Mouse (Mus musculus) kidney, postnatal 14 days (tissue): ENCODE results near the gene Fam98b.

Experiments used
- DNase-seq: peaks from one replicate; pipeline ENCODE4 v3.0.0; 2022; ENCODE audit warnings: mixed read lengths

Gene Fam98b

DNA sequence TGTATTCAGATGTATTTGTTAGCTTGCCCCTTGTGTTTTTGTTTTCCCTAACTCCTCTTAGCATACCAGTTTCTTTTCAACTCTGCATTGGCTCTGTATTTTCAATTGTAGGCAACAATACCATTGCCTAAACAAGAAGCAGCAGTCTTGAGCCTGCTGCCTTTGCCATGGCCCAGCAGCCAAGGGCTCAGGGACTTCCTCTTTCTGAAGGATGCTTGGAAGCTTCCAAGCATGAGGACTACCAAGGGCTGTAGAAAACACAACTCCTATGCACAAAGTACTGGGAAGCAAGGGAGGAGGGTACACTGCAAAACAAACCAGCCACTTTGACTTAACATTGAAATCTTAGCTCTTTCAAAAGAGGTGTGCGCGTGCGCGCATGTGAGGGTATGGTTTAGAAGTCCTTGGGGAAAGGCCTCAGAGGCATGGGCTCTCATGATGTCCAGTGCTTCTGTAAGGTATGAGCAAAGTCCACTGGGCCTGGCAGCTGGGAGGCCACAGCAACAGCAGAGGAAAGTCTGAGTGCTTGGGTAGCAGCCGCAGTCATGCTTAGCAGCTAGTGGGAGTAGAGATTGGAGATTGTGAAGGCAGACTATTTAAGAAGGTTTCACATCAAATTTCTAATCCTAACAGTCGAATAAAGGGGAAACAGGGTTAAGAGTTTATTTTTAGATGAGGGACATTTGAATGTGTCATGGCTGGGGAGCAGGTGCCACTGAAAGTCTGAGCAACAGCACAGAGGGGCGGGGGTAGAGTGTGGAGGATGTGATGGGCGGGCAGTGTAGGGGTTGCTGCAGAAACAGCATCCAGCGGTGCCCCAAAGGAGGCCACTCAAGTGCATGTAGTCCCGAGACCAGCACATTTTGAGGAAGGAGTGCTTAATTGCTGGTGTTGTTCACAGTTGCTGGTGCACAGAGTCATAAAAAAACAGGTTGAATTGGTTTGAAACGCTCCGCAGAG is 54.1 kb downstream of the Fam98b start:
- no peak for DNase-seq

- no peak for DNase-seq
Observed at GRCm38 (mm10) chr2:117304941-117305340, 55.4 kb downstream of the Fam98b start.

- DNase-seq, result no peak
Observed at GRCm38 (mm10) chr2:117307959-117308358, 58.4 kb downstream of the Fam98b start.

- DNase-seq, result no peak
Observed at GRCm38 (mm10) chr2:117309046-117309445, 59.5 kb downstream of the Fam98b start.

GRCm38 (mm10) chr2:117311349-117311748 is 61.8 kb downstream of the Fam98b start:
- no peak for DNase-seq

DNA sequence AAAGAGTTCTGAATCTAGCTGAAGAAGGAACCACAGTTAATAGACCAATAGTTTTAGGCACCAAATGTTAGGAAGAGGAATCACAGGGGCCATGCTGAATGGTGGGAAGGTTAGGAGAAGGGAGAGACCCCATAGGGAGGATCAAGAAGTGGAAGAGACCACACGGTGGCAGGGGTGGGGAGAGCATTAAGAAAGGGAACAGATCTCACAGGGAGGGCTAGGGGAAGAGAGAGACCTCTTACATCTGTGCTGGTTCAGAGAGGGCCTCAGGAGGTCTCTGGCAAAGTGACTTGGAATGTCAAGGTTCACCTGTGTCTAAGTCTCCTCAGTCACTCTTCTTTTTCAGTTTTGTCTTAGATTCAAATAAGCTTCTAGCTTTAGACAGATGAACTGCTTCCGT is 62.5 kb downstream of the Fam98b start:
- DNase-seq, result no peak

DNA sequence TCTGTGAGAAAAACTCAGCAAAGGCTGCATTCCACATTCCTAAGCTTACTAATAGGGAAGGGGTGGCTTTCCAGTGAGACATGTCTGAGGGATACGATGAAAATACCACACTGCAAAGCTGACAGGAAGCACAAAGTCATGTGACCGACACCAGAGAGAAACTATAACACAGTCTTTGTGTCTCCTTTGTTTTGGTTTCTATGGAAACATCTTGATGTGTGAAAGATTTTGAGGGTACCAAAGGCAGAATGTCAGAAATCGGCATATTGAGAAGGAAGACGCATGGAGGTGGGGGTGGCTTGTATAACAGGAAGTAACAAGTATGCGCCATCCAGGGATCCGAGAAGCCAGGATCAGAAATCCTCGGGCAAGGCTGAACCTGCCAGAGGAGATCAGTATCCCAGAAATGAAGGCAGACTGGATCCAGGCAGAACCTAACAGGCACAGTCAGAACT is 62.9 kb downstream of the Fam98b start:
- DNase-seq, result no peak

DNA sequence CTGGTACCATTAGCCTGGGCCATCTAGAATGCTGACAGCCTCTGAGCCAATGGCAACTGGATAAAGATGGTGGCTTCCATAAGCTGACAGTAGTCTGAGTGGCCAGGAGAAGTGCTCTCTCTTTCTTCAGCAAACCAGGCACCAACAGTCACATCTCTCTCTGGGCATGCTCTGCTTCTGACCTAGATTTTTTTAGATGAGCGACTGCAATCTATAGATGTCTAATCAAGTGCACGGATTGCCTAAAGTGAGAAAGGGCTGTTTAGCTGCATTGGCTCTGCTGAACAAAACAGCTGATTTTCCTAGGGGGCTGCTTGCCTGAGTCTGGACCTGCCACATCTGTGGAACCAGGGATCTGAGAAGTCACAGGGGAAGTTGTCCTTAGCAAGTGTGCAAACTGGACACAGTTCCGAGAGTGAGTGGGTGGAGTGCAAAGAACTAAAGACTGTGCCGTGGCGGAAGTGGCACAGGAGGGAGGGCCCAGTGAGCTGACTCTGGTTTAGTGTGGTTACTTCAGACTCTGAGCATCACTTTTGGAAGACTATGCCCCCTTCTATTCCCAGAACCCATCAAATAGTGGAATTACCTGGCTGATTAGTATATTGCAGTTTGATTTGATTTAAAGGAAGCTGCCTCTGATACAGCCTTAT is 64.2 kb downstream of the Fam98b start:
- DNase-seq, result no peak

GRCm38 (mm10) chr2:117318991-117319390 is 69.5 kb downstream of the Fam98b start:
- DNase-seq, result no peak
